Mouse (Mus musculus) cerebellum, adult 2 months (tissue): ENCODE measurements around the gene Eif4g3.

Source experiments
- CTCF ChIP-seq: fragments of 200-500 bp; IDR thresholded peaks from 2 replicates; pipeline ENCODE4 v1.5.1; 2011; ENCODE audit warnings: low read depth, mild to moderate bottlenecking, control low read depth, low read length, moderate library complexity, borderline replicate concordance; ENCODE audit not compliant: insufficient read depth
- POLR2A ChIP-seq: fragments of 200-500 bp; IDR thresholded peaks from 2 replicates; pipeline ENCODE4 v1.6.1; 2011; ENCODE audit warnings: low read length, control low read depth, borderline replicate concordance; ENCODE audit not compliant: insufficient read depth

DNA sequence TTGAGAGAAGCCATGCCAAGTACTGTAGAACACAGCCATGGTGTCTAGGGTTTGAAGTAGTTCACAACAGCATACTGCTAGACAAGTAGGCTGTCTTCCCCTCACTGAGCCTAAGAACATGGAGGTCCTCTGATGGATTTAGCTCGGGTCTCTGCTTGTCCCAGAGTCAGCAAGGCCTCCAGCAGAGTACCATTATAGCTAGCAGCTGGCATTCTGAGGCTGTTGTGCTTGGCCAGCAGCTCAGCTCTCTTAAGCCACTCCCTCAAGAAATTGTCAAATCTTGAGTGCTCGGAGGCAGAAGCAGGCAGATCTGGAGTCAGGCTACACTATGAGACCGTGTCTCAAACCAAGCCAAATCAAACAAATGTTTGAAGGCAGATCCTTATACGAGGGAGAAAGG is 5.4 kb downstream of the Eif4g3 start:
- TF ChIP-seq POLR2A (no peak), CTCF (no peak)
